Mouse (Mus musculus): ENCODE measurements around the gene Fam120a.
A peak's percentile ranks its signal among the peaks of the same experiment; 100 is the strongest.

Gene Fam120a

GRCm38 (mm10) chr13:48913141-48913540 is 54.7 kb downstream of the Fam120a start:
- DNase-seq (ENCODE audit: inconsistent ontology term), result no peak

- DNase-seq (ENCODE audit: inconsistent ontology term), result no peak
Measured at GRCm38 (mm10) chr13:48911426-48911825, 56.4 kb downstream of the Fam120a start.

- no peak for DNase-seq (ENCODE audit: inconsistent ontology term)
Measured at GRCm38 (mm10) chr13:48905458-48905857, 62.4 kb downstream of the Fam120a start.

GRCm38 (mm10) chr13:48895376-48895775 is 72.4 kb downstream of the Fam120a start:
- no peak for DNase-seq (ENCODE audit: inconsistent ontology term)

- DNase-seq (ENCODE audit: inconsistent ontology term), result no peak
Measured at GRCm38 (mm10) chr13:48890260-48890960, 77.4 kb downstream of the Fam120a start.

- peak; percentile 96 for DNase-seq (ENCODE audit: inconsistent ontology term)
Measured at GRCm38 (mm10) chr13:48878534-48878933, 89.3 kb downstream of the Fam120a start.

GRCm38 (mm10) chr13:48877805-48878204 is 90.0 kb downstream of the Fam120a start:
- no peak for DNase-seq (ENCODE audit: inconsistent ontology term)

- peak; percentile 70 for DNase-seq (ENCODE audit: inconsistent ontology term)
Measured at GRCm38 (mm10) chr13:48872726-48873125, 95.1 kb downstream of the Fam120a start.

GRCm38 (mm10) chr13:48871887-48872606 is 95.8 kb downstream of the Fam120a start:
- no peak for DNase-seq (ENCODE audit: inconsistent ontology term)

- peak; percentile 55 for DNase-seq (ENCODE audit: inconsistent ontology term)
Measured at GRCm38 (mm10) chr13:48870771-48871731, 96.8 kb downstream of the Fam120a start, which contains the start of gene Phf2. Phf2 (minus strand) TSS chr13:48871119.

- peak; percentile 38 for DNase-seq (ENCODE audit: inconsistent ontology term)
Measured at GRCm38 (mm10) chr13:48869950-48870770, 97.7 kb downstream of the Fam120a start.

- peak; percentile 58 for DNase-seq (ENCODE audit: inconsistent ontology term)
Measured at GRCm38 (mm10) chr13:48869600-48869949, 98.2 kb downstream of the Fam120a start.

GRCm38 (mm10) chr13:48869088-48869487 is 98.7 kb downstream of the Fam120a start:
- peak; percentile 35 for DNase-seq (ENCODE audit: inconsistent ontology term)

- no peak for DNase-seq (ENCODE audit: inconsistent ontology term)
Measured at GRCm38 (mm10) chr13:48864673-48865356, 103.0 kb downstream of the Fam120a start.

- DNase-seq (ENCODE audit: inconsistent ontology term), result no peak
Measured at GRCm38 (mm10) chr13:48863556-48863955, 104.3 kb downstream of the Fam120a start.

- no peak for DNase-seq (ENCODE audit: inconsistent ontology term)
Measured at GRCm38 (mm10) chr13:48861913-48862312, 105.9 kb downstream of the Fam120a start.

GRCm38 (mm10) chr13:48858779-48859178 is 109.0 kb downstream of the Fam120a start:
- no peak for DNase-seq (ENCODE audit: inconsistent ontology term)

GRCm38 (mm10) chr13:48858054-48858453 is 109.8 kb downstream of the Fam120a start:
- no peak for DNase-seq (ENCODE audit: inconsistent ontology term)

GRCm38 (mm10) chr13:48857246-48857932 is 110.4 kb downstream of the Fam120a start:
- DNase-seq (ENCODE audit: inconsistent ontology term), result no peak

- DNase-seq (ENCODE audit: inconsistent ontology term), result no peak
Measured at GRCm38 (mm10) chr13:48853947-48854346, 113.9 kb downstream of the Fam120a start.
